Mouse (Mus musculus) neural tube, embryonic 14.5 days (tissue): Measurements from ENCODE around the gene Atrip. TPM values are rescaled to one million over a fixed set of nuclear protein-coding genes. Genes with fewer than 3 reads are reported as not detected.

Source experiments
- ATAC-seq: fragments of 200-750 bp; cut with Nextera tagmentation; 2 replicates; pipeline ENCODE4 v1.8.0; 2017; ENCODE audit warnings: low read depth, mild to moderate bottlenecking, moderate TSS enrichment, moderate library complexity
- H3K27ac ChIP-seq: fragments of 300-500 bp; sonication (generic); 2 replicates; pipeline ENCODE4 v1.5.1; 2014; ENCODE audit warnings: low read depth, mild to moderate bottlenecking, control low read depth, low read length, moderate library complexity, mixed read lengths
- H3K27me3 ChIP-seq: fragments of 300-500 bp; sonication (generic); 2 replicates; pipeline ENCODE4 v1.6.1; 2014; ENCODE audit warnings: low read length; ENCODE audit not compliant: control insufficient read depth, insufficient read depth
- H3K36me3 ChIP-seq: fragments of 300-500 bp; sonication (generic); 2 replicates; pipeline ENCODE4 v1.6.1; 2014; ENCODE audit warnings: low read length, mixed read lengths; ENCODE audit not compliant: control insufficient read depth, insufficient read depth
- H3K4me1 ChIP-seq: fragments of 300-500 bp; sonication (generic); 2 replicates; pipeline ENCODE4 v1.6.1; 2014; ENCODE audit warnings: low read length; ENCODE audit not compliant: control insufficient read depth, insufficient read depth
- H3K4me2 ChIP-seq: fragments of 300-500 bp; sonication (generic); 2 replicates; pipeline ENCODE4 v1.6.1; 2014; ENCODE audit warnings: mild to moderate bottlenecking, low read depth, low read length, control low read depth
- H3K4me3 ChIP-seq: fragments of 300-500 bp; sonication (generic); 2 replicates; pipeline ENCODE4 v1.5.1; 2014; ENCODE audit warnings: low read depth, low read length, control low read depth, mixed read lengths
- H3K9ac ChIP-seq: fragments of 300-500 bp; sonication (generic); replicated peaks from 2 replicates; pipeline ENCODE4 v1.6.1; 2014; ENCODE audit warnings: low read depth, mild to moderate bottlenecking, control low read depth, low read length, mixed read lengths
- H3K9me3 ChIP-seq: fragments of 300-500 bp; sonication (generic); 2 replicates; pipeline ENCODE4 v1.6.1; 2016; ENCODE audit warnings: low read length; ENCODE audit not compliant: control insufficient read depth
- WGBS: fragments of 180-500 bp; shearing (Covaris S2); extraction: QIAGEN DNeasy Blood & Tissue Kit; methylation state at CpG from one replicate; pipeline ENCODE4 v1.1.7; 2014; 5-methylcytosine and 5-hydroxymethylcytosine counted together
- polyA plus RNA-seq: library from polyadenylated mRNA; unstranded; fragments of >200 nt; fragmentation: Nextera tagmentation; extraction: Ambion mirVana; gene quantifications from 2 replicates; pipeline ENCODE4 v1.2.1, GENCODE M21; 2014

Atrip gene
- polyA plus RNA-seq, 1 experiment from 2014 or later, result 34.8 TPM

GRCm38 (mm10) chr9:109039681-109040080, 34.2 kb downstream of the Atrip start:
- ATAC-seq, result no peak
- no peak overlapping the region for H3K4me3 ChIP-seq
- H3K4me2 ChIP-seq, result no peak overlapping the region
- no peaks in the 10 kb centered on the region for H3K9me3 ChIP-seq
- no peaks in the 10 kb centered on the region for H3K27me3 ChIP-seq
- H3K36me3 ChIP-seq, result no peaks in the 10 kb centered on the region
- 91% methylated on average over 4 of the region's 4 CpGs for WGBS
- no peak overlapping the region for H3K27ac ChIP-seq
- no peak overlapping the region for H3K9ac ChIP-seq
- H3K4me1 ChIP-seq, result 0 out of 2 replicates have a peak, but pooled peaks cover 5% of the 10 kb centered on the region

- no peaks in the 10 kb centered on the region for H3K36me3 ChIP-seq
- H3K27ac ChIP-seq, result no peak overlapping the region
- H3K27me3 ChIP-seq, result no peaks in the 10 kb centered on the region
- 0 out of 2 replicates have a peak, but pooled peaks cover 5% of the 10 kb centered on the region for H3K4me1 ChIP-seq
- 14% methylated on average over 8 of the region's 8 CpGs for WGBS
- peak; percentile 41 for ATAC-seq
- H3K4me3 ChIP-seq, result peak overlapping the region; percentile 52
- peak overlapping the region; percentile 76 for H3K4me2 ChIP-seq
- no peaks in the 10 kb centered on the region for H3K9me3 ChIP-seq
- H3K9ac ChIP-seq, result peak overlapping the region; percentile 56
Measured at GRCm38 (mm10) chr9:109038901-109039364, 35.0 kb downstream of the Atrip start.

GRCm38 (mm10) chr9:109038086-109038895, 35.6 kb downstream of the Atrip start, which contains the start of gene Shisa5:
Shisa5 (plus strand) TSS chr9:109038565.
- H3K27me3 ChIP-seq, result no peaks in the 10 kb centered on the region
- peak within 1 kb of the TSS; percentile 56 for H3K9ac ChIP-seq
- peak within 1 kb of the TSS; percentile 52 for H3K4me3 ChIP-seq
- 0 out of 2 replicates have a peak, but pooled peaks cover 5% of the 10 kb centered on the region for H3K4me1 ChIP-seq
- WGBS, result under 1% methylated on average over 37 of the region's 40 CpGs
- no peak within 1 kb of the TSS for H3K27ac ChIP-seq
- H3K4me2 ChIP-seq, result peak within 1 kb of the TSS; percentile 76
- peak; percentile 79 for ATAC-seq
- H3K36me3 ChIP-seq, result no peaks in the 10 kb centered on the region
- no peaks in the 10 kb centered on the region for H3K9me3 ChIP-seq

GRCm38 (mm10) chr9:109032435-109032834, 41.5 kb downstream of the Atrip start:
- no peak for ATAC-seq
- no peak overlapping the region for H3K4me2 ChIP-seq

GRCm38 (mm10) chr9:109031686-109032085, 42.2 kb downstream of the Atrip start:
- no peak for ATAC-seq
- 82% methylated on average over 8 of the region's 8 CpGs for WGBS
- no peaks in the 10 kb centered on the region for H3K4me1 ChIP-seq
- H3K27me3 ChIP-seq, result no peaks in the 10 kb centered on the region
- no peaks in the 10 kb centered on the region for H3K9me3 ChIP-seq
- no peak overlapping the region for H3K9ac ChIP-seq
- no peak overlapping the region for H3K4me3 ChIP-seq
- peaks cover 3% of the 10 kb centered on the region; the same call in 1 of the 2 replicates for H3K36me3 ChIP-seq
- H3K4me2 ChIP-seq, result no peak overlapping the region
- no peak overlapping the region for H3K27ac ChIP-seq

More at GRCm38 (mm10) chr9:109032435-109032834, 41.5 kb downstream of the Atrip start:
- Histone ChIP-seq H3K9ac (no peak overlapping the region), H3K27ac (no peak overlapping the region), H3K4me1 (no peaks in the 10 kb centered on the region), H3K4me3 (no peak overlapping the region), H3K27me3 (no peaks in the 10 kb centered on the region), H3K36me3 (peaks cover 3% of the 10 kb centered on the region; the same call in 1 of the 2 replicates), H3K9me3 (no peaks in the 10 kb centered on the region)
- 87% methylated on average over 6 of the region's 6 CpGs for WGBS

GRCm38 (mm10) chr9:109031001-109031400, 42.9 kb downstream of the Atrip start:
- 92% methylated on average over 7 of the region's 7 CpGs for WGBS
- H3K4me1 ChIP-seq, result no peaks in the 10 kb centered on the region
- ATAC-seq, result no peak
- no peak overlapping the region for H3K4me2 ChIP-seq
- no peak overlapping the region for H3K27ac ChIP-seq
- H3K9ac ChIP-seq, result no peak overlapping the region
- no peaks in the 10 kb centered on the region for H3K9me3 ChIP-seq
- H3K36me3 ChIP-seq, result peaks cover 3% of the 10 kb centered on the region; the same call in 1 of the 2 replicates
- H3K27me3 ChIP-seq, result no peaks in the 10 kb centered on the region
- no peak overlapping the region for H3K4me3 ChIP-seq

GRCm38 (mm10) chr9:109030312-109030711, 43.6 kb downstream of the Atrip start:
- H3K9ac ChIP-seq, result no peak overlapping the region
- WGBS, result 80% methylated on average over 3 of the region's 3 CpGs
- no peak for ATAC-seq

GRCm38 (mm10) chr9:109028919-109029318, 45.0 kb downstream of the Atrip start:
- no peak overlapping the region for H3K4me3 ChIP-seq
- ATAC-seq, result no peak
- no peaks in the 10 kb centered on the region for H3K4me1 ChIP-seq
- H3K36me3 ChIP-seq, result peaks cover 3% of the 10 kb centered on the region; the same call in 1 of the 2 replicates
- no peaks in the 10 kb centered on the region for H3K27me3 ChIP-seq
- H3K4me2 ChIP-seq, result no peak overlapping the region
- 80% methylated on average over 5 of the region's 5 CpGs for WGBS
- H3K27ac ChIP-seq, result no peak overlapping the region
- no peak overlapping the region for H3K9ac ChIP-seq
- H3K9me3 ChIP-seq, result no peaks in the 10 kb centered on the region

More at GRCm38 (mm10) chr9:109030312-109030711, 43.6 kb downstream of the Atrip start:
- no peak overlapping the region for H3K4me3 ChIP-seq
- no peaks in the 10 kb centered on the region for H3K4me1 ChIP-seq
- no peak overlapping the region for H3K4me2 ChIP-seq
- H3K36me3 ChIP-seq, result peaks cover 3% of the 10 kb centered on the region; the same call in 1 of the 2 replicates
- no peaks in the 10 kb centered on the region for H3K9me3 ChIP-seq
- no peaks in the 10 kb centered on the region for H3K27me3 ChIP-seq
- H3K27ac ChIP-seq, result no peak overlapping the region

GRCm38 (mm10) chr9:109028421-109028820, 45.5 kb downstream of the Atrip start:
- Histone ChIP-seq H3K27ac (no peak overlapping the region), H3K4me2 (no peak overlapping the region), H3K9ac (no peak overlapping the region), H3K4me3 (no peak overlapping the region), H3K27me3 (no peaks in the 10 kb centered on the region), H3K4me1 (no peaks in the 10 kb centered on the region), H3K9me3 (no peaks in the 10 kb centered on the region), H3K36me3 (peaks cover 4% of the 10 kb centered on the region; the same call in 1 of the 2 replicates)
- 80% methylated on average over 3 of the region's 3 CpGs for WGBS
- ATAC-seq, result no peak
